Mouse (Mus musculus): ENCODE results near the gene Il1rap. TPM values are rescaled to one million over a fixed set of nuclear protein-coding genes. Genes with fewer than 3 reads are reported as not detected.

Il1rap gene
- polyA plus RNA-seq, 1 experiment from 2014 or later, result 4.5 TPM

GRCm38 (mm10) chr16:26643077-26643476 lies 61.6 kb downstream of the Il1rap start:
- no peak overlapping the region for H3K9ac ChIP-seq (ENCODE audit: low read depth, low read length)
- no peaks in the 10 kb centered on the region for H3K9me3 ChIP-seq (ENCODE audit: control insufficient read depth, low read length)
- H3K27ac ChIP-seq (ENCODE audit: low read depth, low read length), result no peak overlapping the region
- no peaks in the 10 kb centered on the region for H3K4me1 ChIP-seq (replicated peaks; ENCODE audit: control insufficient read depth, insufficient read depth, low read length)
- H3K4me2 ChIP-seq, result no peak overlapping the region
- ATAC-seq (replicated peaks; ENCODE audit: low FRiP score), result no peak
- H3K4me3 ChIP-seq (ENCODE audit: low read depth, low read length), result no peak overlapping the region
- WGBS, result 80% methylated on average over 6 of the region's 6 CpGs
- no peaks in the 10 kb centered on the region for H3K27me3 ChIP-seq (replicated peaks; ENCODE audit: control insufficient read depth, insufficient read depth, low read length)
- H3K36me3 ChIP-seq (ENCODE audit: control insufficient read depth, insufficient read depth, low read length), result no peaks in the 10 kb centered on the region
- no peak for DNase-seq (ENCODE audit: low spot score)

GRCm38 (mm10) chr16:26646066-26646465 lies 64.6 kb downstream of the Il1rap start:
- no peak for DNase-seq (ENCODE audit: low spot score)
- H3K4me3 ChIP-seq (ENCODE audit: low read depth, low read length), result no peak overlapping the region
- no peaks in the 10 kb centered on the region for H3K27me3 ChIP-seq (replicated peaks; ENCODE audit: control insufficient read depth, insufficient read depth, low read length)
- H3K27ac ChIP-seq (ENCODE audit: low read depth, low read length), result no peak overlapping the region
- WGBS, result 51% methylated on average over 2 of the region's 2 CpGs
- no peaks in the 10 kb centered on the region for H3K36me3 ChIP-seq (ENCODE audit: control insufficient read depth, insufficient read depth, low read length)
- no peak overlapping the region for H3K4me2 ChIP-seq
- H3K9me3 ChIP-seq (ENCODE audit: control insufficient read depth, low read length), result no peaks in the 10 kb centered on the region
- H3K4me1 ChIP-seq (replicated peaks; ENCODE audit: control insufficient read depth, insufficient read depth, low read length), result no peaks in the 10 kb centered on the region
- no peak for ATAC-seq (replicated peaks; ENCODE audit: low FRiP score)
- no peak overlapping the region for H3K9ac ChIP-seq (ENCODE audit: low read depth, low read length)

GRCm38 (mm10) chr16:26647036-26647435 lies 65.5 kb downstream of the Il1rap start:
- no peak for ATAC-seq (replicated peaks; ENCODE audit: low FRiP score)
- Histone ChIP-seq H3K9me3 (ENCODE audit: control insufficient read depth, low read length) (no peaks in the 10 kb centered on the region), H3K9ac (ENCODE audit: low read depth, low read length) (no peak overlapping the region), H3K4me1 (replicated peaks; ENCODE audit: control insufficient read depth, insufficient read depth, low read length) (no peaks in the 10 kb centered on the region), H3K27ac (ENCODE audit: low read depth, low read length) (no peak overlapping the region), H3K4me2 (no peak overlapping the region), H3K36me3 (ENCODE audit: control insufficient read depth, insufficient read depth, low read length) (no peaks in the 10 kb centered on the region), H3K4me3 (ENCODE audit: low read depth, low read length) (no peak overlapping the region), H3K27me3 (replicated peaks; ENCODE audit: control insufficient read depth, insufficient read depth, low read length) (no peaks in the 10 kb centered on the region)
- no peak for DNase-seq (ENCODE audit: low spot score)
- 78% methylated on average over 1 of the region's 1 CpGs for WGBS

- Histone ChIP-seq H3K27ac (ENCODE audit: low read depth, low read length) (no peak overlapping the region), H3K36me3 (ENCODE audit: control insufficient read depth, insufficient read depth, low read length) (no peaks in the 10 kb centered on the region), H3K4me1 (replicated peaks; ENCODE audit: control insufficient read depth, insufficient read depth, low read length) (no peaks in the 10 kb centered on the region), H3K9ac (ENCODE audit: low read depth, low read length) (no peak overlapping the region), H3K9me3 (ENCODE audit: control insufficient read depth, low read length) (no peaks in the 10 kb centered on the region), H3K4me3 (ENCODE audit: low read depth, low read length) (no peak overlapping the region), H3K27me3 (replicated peaks; ENCODE audit: control insufficient read depth, insufficient read depth, low read length) (no peaks in the 10 kb centered on the region), H3K4me2 (no peak overlapping the region)
- 86% methylated on average over 7 of the region's 7 CpGs for WGBS
- DNase-seq (ENCODE audit: low spot score), result no peak
- no peak for ATAC-seq (replicated peaks; ENCODE audit: low FRiP score)
Observed at GRCm38 (mm10) chr16:26662722-26663436, 81.4 kb downstream of the Il1rap start.

- Histone ChIP-seq H3K9me3 (ENCODE audit: control insufficient read depth, low read length) (no peaks in the 10 kb centered on the region), H3K9ac (ENCODE audit: low read depth, low read length) (no peak overlapping the region), H3K36me3 (ENCODE audit: control insufficient read depth, insufficient read depth, low read length) (no peaks in the 10 kb centered on the region), H3K27ac (ENCODE audit: low read depth, low read length) (no peak overlapping the region), H3K4me3 (ENCODE audit: low read depth, low read length) (no peak overlapping the region), H3K27me3 (replicated peaks; ENCODE audit: control insufficient read depth, insufficient read depth, low read length) (no peaks in the 10 kb centered on the region), H3K4me1 (replicated peaks; ENCODE audit: control insufficient read depth, insufficient read depth, low read length) (no peaks in the 10 kb centered on the region), H3K4me2 (no peak overlapping the region)
- WGBS, result 78% methylated on average over 2 of the region's 2 CpGs
- ATAC-seq (replicated peaks; ENCODE audit: low FRiP score) (no peak), DNase-seq (ENCODE audit: low spot score) (no peak)
Observed at GRCm38 (mm10) chr16:26666401-26666800, 84.9 kb downstream of the Il1rap start.

- DNase-seq (ENCODE audit: low spot score), result no peak
- Histone ChIP-seq H3K4me3 (ENCODE audit: low read depth, low read length) (no peak overlapping the region), H3K4me1 (replicated peaks; ENCODE audit: control insufficient read depth, insufficient read depth, low read length) (no peaks in the 10 kb centered on the region), H3K27me3 (replicated peaks; ENCODE audit: control insufficient read depth, insufficient read depth, low read length) (no peaks in the 10 kb centered on the region), H3K9me3 (ENCODE audit: control insufficient read depth, low read length) (no peaks in the 10 kb centered on the region), H3K36me3 (ENCODE audit: control insufficient read depth, insufficient read depth, low read length) (no peaks in the 10 kb centered on the region), H3K4me2 (no peak overlapping the region), H3K9ac (ENCODE audit: low read depth, low read length) (no peak overlapping the region), H3K27ac (ENCODE audit: low read depth, low read length) (no peak overlapping the region)
- no peak for ATAC-seq (replicated peaks; ENCODE audit: low FRiP score)
- WGBS, result 77% methylated on average over 2 of the region's 2 CpGs
Observed at GRCm38 (mm10) chr16:26669081-26669480, 87.6 kb downstream of the Il1rap start.

- H3K27ac ChIP-seq (ENCODE audit: low read depth, low read length), result no peak overlapping the region
- H3K36me3 ChIP-seq (ENCODE audit: control insufficient read depth, insufficient read depth, low read length), result no peaks in the 10 kb centered on the region
- H3K4me1 ChIP-seq (replicated peaks; ENCODE audit: control insufficient read depth, insufficient read depth, low read length), result no peaks in the 10 kb centered on the region
- DNase-seq (ENCODE audit: low spot score) (no peak), ATAC-seq (replicated peaks; ENCODE audit: low FRiP score) (no peak)
- H3K27me3 ChIP-seq (replicated peaks; ENCODE audit: control insufficient read depth, insufficient read depth, low read length), result no peaks in the 10 kb centered on the region
- WGBS, result 81% methylated on average over 2 of the region's 2 CpGs
- H3K4me2 ChIP-seq, result no peak overlapping the region
- no peak overlapping the region for H3K4me3 ChIP-seq (ENCODE audit: low read depth, low read length)
- H3K9ac ChIP-seq (ENCODE audit: low read depth, low read length), result no peak overlapping the region
- H3K9me3 ChIP-seq (ENCODE audit: control insufficient read depth, low read length), result no peaks in the 10 kb centered on the region
Observed at GRCm38 (mm10) chr16:26680381-26680780, 98.9 kb downstream of the Il1rap start.

GRCm38 (mm10) chr16:26689771-26690170 lies 108.3 kb downstream of the Il1rap start:
- no peaks in the 10 kb centered on the region for H3K27me3 ChIP-seq (replicated peaks; ENCODE audit: control insufficient read depth, insufficient read depth, low read length)
- DNase-seq (ENCODE audit: low spot score), result no peak
- no peaks in the 10 kb centered on the region for H3K9me3 ChIP-seq (ENCODE audit: control insufficient read depth, low read length)
- no peak overlapping the region for H3K4me3 ChIP-seq (ENCODE audit: low read depth, low read length)
- no peak overlapping the region for H3K9ac ChIP-seq (ENCODE audit: low read depth, low read length)
- 37% methylated on average over 2 of the region's 2 CpGs for WGBS
- no peaks in the 10 kb centered on the region for H3K36me3 ChIP-seq (ENCODE audit: control insufficient read depth, insufficient read depth, low read length)
- ATAC-seq (replicated peaks; ENCODE audit: low FRiP score), result no peak
- H3K4me2 ChIP-seq, result no peak overlapping the region
- H3K4me1 ChIP-seq (replicated peaks; ENCODE audit: control insufficient read depth, insufficient read depth, low read length), result no peaks in the 10 kb centered on the region
- no peak overlapping the region for H3K27ac ChIP-seq (ENCODE audit: low read depth, low read length)

- WGBS, result 46% methylated on average over 11 of the region's 11 CpGs
Observed at GRCm38 (mm10) chr16:26691294-26691693, 109.8 kb downstream of the Il1rap start.

More at GRCm38 (mm10) chr16:26691294-26691693, 109.8 kb downstream of the Il1rap start:
- no peak overlapping the region for H3K9ac ChIP-seq (ENCODE audit: low read depth, low read length)
- no peak overlapping the region for H3K27ac ChIP-seq (ENCODE audit: low read depth, low read length)
- no peak for ATAC-seq (replicated peaks; ENCODE audit: low FRiP score)
- no peaks in the 10 kb centered on the region for H3K36me3 ChIP-seq (ENCODE audit: control insufficient read depth, insufficient read depth, low read length)
- no peaks in the 10 kb centered on the region for H3K9me3 ChIP-seq (ENCODE audit: control insufficient read depth, low read length)
- H3K4me1 ChIP-seq (replicated peaks; ENCODE audit: control insufficient read depth, insufficient read depth, low read length), result no peaks in the 10 kb centered on the region
- H3K4me3 ChIP-seq (ENCODE audit: low read depth, low read length), result no peak overlapping the region
- H3K27me3 ChIP-seq (replicated peaks; ENCODE audit: control insufficient read depth, insufficient read depth, low read length), result no peaks in the 10 kb centered on the region
- DNase-seq (ENCODE audit: low spot score), result no peak
- no peak overlapping the region for H3K4me2 ChIP-seq
